Mouse (Mus musculus) urinary bladder, postnatal 36 days (tissue): Measurements from ENCODE around the gene Tubb5.

Experiments
- DNase-seq, 2 experiments: peaks; one replicate each; pipeline ENCODE4 v3.0.0; 2022; ENCODE audit warnings: low spot score in 2 of 2, mixed read lengths in 1 of 2

The Tubb5 gene

GRCm38 (mm10) chr17:35825109-35825850 lies 12.8 kb downstream of the Tubb5 start:
- DNase-seq: no peak

- no peak for DNase-seq
Measured at GRCm38 (mm10) chr17:35824402-35824801, 13.7 kb downstream of the Tubb5 start.

GRCm38 (mm10) chr17:35822964-35823937 lies 14.9 kb downstream of the Tubb5 start, which contains the start of gene Flot1:
Gene Flot1 (plus strand): TSS chr17:35823230.
- peak; percentile 77 to 88 for DNase-seq

- no peak for DNase-seq
Measured at GRCm38 (mm10) chr17:35822564-35822963, 15.5 kb downstream of the Tubb5 start.

GRCm38 (mm10) chr17:35821439-35822430 lies 16.4 kb downstream of the Tubb5 start, which contains the start of gene Ier3:
Gene Ier3 (plus strand): TSS chr17:35821684.
- peak; percentile 90 to 91 for DNase-seq

GRCm38 (mm10) chr17:35820111-35820510 lies 18.0 kb downstream of the Tubb5 start:
- no peak for DNase-seq

GRCm38 (mm10) chr17:35817226-35817625 lies 20.9 kb downstream of the Tubb5 start:
- no peak for DNase-seq

GRCm38 (mm10) chr17:35816686-35817085 lies 21.4 kb downstream of the Tubb5 start:
- no peak for DNase-seq

GRCm38 (mm10) chr17:35815836-35816235 lies 22.3 kb downstream of the Tubb5 start:
- DNase-seq: no peak

- no peak for DNase-seq
Measured at GRCm38 (mm10) chr17:35814678-35815077, 23.4 kb downstream of the Tubb5 start.

- no peak for DNase-seq
Measured at GRCm38 (mm10) chr17:35813653-35814052, 24.5 kb downstream of the Tubb5 start.

GRCm38 (mm10) chr17:35813245-35813647 lies 24.9 kb downstream of the Tubb5 start:
- peak; percentile 90 to 94 for DNase-seq

- DNase-seq: no peak
Measured at GRCm38 (mm10) chr17:35812736-35813135, 25.4 kb downstream of the Tubb5 start.

GRCm38 (mm10) chr17:35812307-35812706 lies 25.8 kb downstream of the Tubb5 start:
- no peak for DNase-seq

- DNase-seq: no peak
Measured at GRCm38 (mm10) chr17:35810900-35811648, 27.0 kb downstream of the Tubb5 start.

- no peak for DNase-seq
Measured at GRCm38 (mm10) chr17:35809395-35809794, 28.7 kb downstream of the Tubb5 start.

- DNase-seq: peak in 1 of 2 experiments; percentile 63
Measured at GRCm38 (mm10) chr17:35808073-35808472, 30.0 kb downstream of the Tubb5 start.

GRCm38 (mm10) chr17:35803858-35804399 lies 34.2 kb downstream of the Tubb5 start:
- no peak for DNase-seq

GRCm38 (mm10) chr17:35803020-35803419 lies 35.1 kb downstream of the Tubb5 start:
- DNase-seq: no peak

GRCm38 (mm10) chr17:35800905-35801304 lies 37.2 kb downstream of the Tubb5 start:
- no peak for DNase-seq
